Mouse (Mus musculus): ENCODE data around the gene Tspan4. TPM values are rescaled to one million over a fixed set of nuclear protein-coding genes. Genes with fewer than 3 reads are reported as not detected.
"Not testable (repeated sequence)": the region's sequence is repeated elsewhere in the genome, so short reads cannot be mapped to it uniquely, and the experiment has no call there.

Tspan4 gene
- polyA plus RNA-seq, 1 experiment from 2014 or later, result 18.0 TPM

- Histone ChIP-seq H3K9ac (peak overlapping the region; percentile 69), H3K4me3 (peak overlapping the region; percentile 6; the same call in 1 of the 2 replicates), H3K36me3 (ENCODE audit: poor library complexity, severe bottlenecking) (peaks cover 35% of the 10 kb centered on the region), H3K9me3 (replicated peaks) (no peaks in the 10 kb centered on the region), H3K4me2 (peak overlapping the region; percentile 79), H3K27ac (no peak overlapping the region), H3K4me1 (peaks cover 51% of the 10 kb centered on the region), H3K27me3 (no peaks in the 10 kb centered on the region)
- whole genome bisulfite sequencing, result 87% methylated on average over 9 of the region's 9 CpGs
- ATAC-seq, result no peak
These were observed 33.6 kb upstream of the Tspan4 start for GRCm38 (mm10) chr7:141441460-141441859.

- no peaks in the 10 kb centered on the region for H3K9me3 ChIP-seq (replicated peaks)
These were observed 32.8 kb upstream of the Tspan4 start for GRCm38 (mm10) chr7:141442199-141442598.

GRCm38 (mm10) chr7:141443081-141443821 lies 31.8 kb upstream of the Tspan4 start:
- 20% methylated on average over 12 of the region's 12 CpGs for WGBS
- H3K27ac ChIP-seq, result peak overlapping the region; percentile 63
- H3K4me2 ChIP-seq, result peak overlapping the region; percentile 79
- peak overlapping the region; percentile 45 for H3K4me3 ChIP-seq
- peak overlapping the region; percentile 69 for H3K9ac ChIP-seq
- H3K36me3 ChIP-seq (ENCODE audit: poor library complexity, severe bottlenecking), result peaks cover 34% of the 10 kb centered on the region
- ATAC-seq, result no peak
- H3K27me3 ChIP-seq, result no peaks in the 10 kb centered on the region
- peaks cover 41% of the 10 kb centered on the region for H3K4me1 ChIP-seq
- no peaks in the 10 kb centered on the region for H3K9me3 ChIP-seq (replicated peaks)

More at GRCm38 (mm10) chr7:141442199-141442598, 32.8 kb upstream of the Tspan4 start:
- Histone ChIP-seq H3K27ac (peak overlapping the region; percentile 63; the same call in 1 of the 2 replicates), H3K4me3 (peak overlapping the region; percentile 45), H3K4me1 (peaks cover 44% of the 10 kb centered on the region), H3K9ac (peak overlapping the region; percentile 69), H3K36me3 (ENCODE audit: poor library complexity, severe bottlenecking) (peaks cover 35% of the 10 kb centered on the region), H3K4me2 (peak overlapping the region; percentile 79), H3K27me3 (no peaks in the 10 kb centered on the region)
- ATAC-seq, result no peak
- WGBS, result 92% methylated on average over 13 of the region's 13 CpGs

GRCm38 (mm10) chr7:141443828-141444237 lies 31.2 kb upstream of the Tspan4 start, which contains the start of gene Pidd1:
Gene Pidd1, minus strand, starts transcription at chr7:141444025.
- Histone ChIP-seq H3K4me3 (peak within 1 kb of the TSS; percentile 45), H3K4me2 (peak within 1 kb of the TSS; percentile 79), H3K27ac (peak within 1 kb of the TSS; percentile 63), H3K9ac (peak within 1 kb of the TSS; percentile 69), H3K27me3 (no peaks in the 10 kb centered on the region), H3K36me3 (ENCODE audit: poor library complexity, severe bottlenecking) (peaks cover 33% of the 10 kb centered on the region), H3K9me3 (replicated peaks) (no peaks in the 10 kb centered on the region), H3K4me1 (peaks cover 47% of the 10 kb centered on the region)
- peak; percentile 34; the same call in 1 of the 2 replicates for ATAC-seq
- WGBS, result under 1% methylated on average over 25 of the region's 25 CpGs

- H3K4me3 ChIP-seq; H3K27ac ChIP-seq; H3K27me3 ChIP-seq; H3K9ac ChIP-seq; H3K9me3 ChIP-seq (replicated peaks); ATAC-seq: not testable (repeated sequence)
- H3K4me2 ChIP-seq, result peak overlapping the region; percentile 80
- WGBS, result 83% methylated on average over 3 of the region's 3 CpGs
- H3K36me3 ChIP-seq (ENCODE audit: poor library complexity, severe bottlenecking), result peaks cover 32% of the 10 kb centered on the region
- peaks cover 40% of the 10 kb centered on the region for H3K4me1 ChIP-seq
These were observed 28.7 kb upstream of the Tspan4 start for GRCm38 (mm10) chr7:141446374-141446773.

DNA sequence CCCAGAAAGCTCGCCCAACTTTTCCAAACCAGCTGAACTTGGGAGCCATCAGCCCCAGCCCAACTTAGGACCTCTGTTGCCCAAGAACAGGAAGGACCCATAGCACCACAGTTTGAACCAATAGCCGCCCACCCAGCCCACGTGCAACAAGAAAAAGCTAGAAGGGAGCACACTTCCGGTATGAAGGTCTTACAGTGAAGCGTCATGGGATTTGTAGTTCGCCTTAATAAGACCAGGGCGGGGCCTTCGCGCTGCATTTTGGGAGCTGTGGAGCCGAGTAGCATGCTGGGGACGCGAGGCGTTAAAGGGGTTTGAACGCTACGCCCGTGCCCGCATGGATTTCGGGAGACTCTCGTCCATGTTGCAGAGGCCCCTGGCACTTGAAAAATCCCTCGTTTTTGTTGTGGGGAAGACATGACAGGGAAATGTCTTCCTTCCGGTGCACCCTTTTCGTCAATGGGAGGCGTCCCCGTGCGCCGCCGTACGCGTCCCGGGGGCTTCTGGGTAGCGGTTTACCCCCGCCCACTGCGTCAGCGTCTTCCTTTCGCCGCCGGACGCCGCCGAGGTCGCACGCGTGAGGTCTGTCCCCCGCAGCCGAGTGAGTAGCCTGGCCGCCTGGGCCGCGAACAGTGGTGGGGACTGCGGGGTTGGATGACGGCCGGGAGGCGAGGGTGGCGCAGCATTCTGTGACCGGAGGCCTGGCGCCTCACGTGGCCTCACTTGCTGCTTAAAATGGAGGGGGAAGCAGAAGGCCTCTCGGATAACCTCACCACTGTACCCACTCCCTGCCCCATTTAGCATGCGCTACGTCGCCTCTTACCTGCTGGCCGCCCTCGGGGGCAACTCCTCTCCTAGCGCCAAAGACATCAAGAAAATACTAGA lies 27.7 kb upstream of the Tspan4 start, which contains the start of gene Rplp2:
Gene Rplp2, plus strand, starts transcription at position 261 of the 882 bp plus-strand sequence.
- peaks cover 30% of the 10 kb centered on the region for H3K4me1 ChIP-seq
- WGBS, result under 1% methylated on average over 63 of the region's 63 CpGs
- peak within 1 kb of the TSS; percentile 92 for H3K4me3 ChIP-seq

GRCm38 (mm10) chr7:141451928-141452327 lies 23.1 kb upstream of the Tspan4 start:
- ATAC-seq, result no peak
- H3K9ac ChIP-seq, result no peak overlapping the region
- H3K4me2 ChIP-seq, result no peak overlapping the region
- H3K4me1 ChIP-seq, result peaks cover 32% of the 10 kb centered on the region
- peaks cover 40% of the 10 kb centered on the region for H3K36me3 ChIP-seq (ENCODE audit: poor library complexity, severe bottlenecking)
- H3K4me3 ChIP-seq, result no peak overlapping the region
- H3K27me3 ChIP-seq, result 0 out of 2 replicates have a peak, but pooled peaks cover 6% of the 10 kb centered on the region
- H3K27ac ChIP-seq, result no peak overlapping the region
- H3K9me3 ChIP-seq (replicated peaks), result no peaks in the 10 kb centered on the region

More for the DNA sequence above, 27.7 kb upstream of the Tspan4 start, which contains the start of gene Rplp2:
- no peaks in the 10 kb centered on the region for H3K9me3 ChIP-seq (replicated peaks)
- H3K4me2 ChIP-seq, result peak within 1 kb of the TSS; percentile 80
- ATAC-seq, result peak; percentile 93
- H3K27me3 ChIP-seq, result no peaks in the 10 kb centered on the region
- peaks cover 39% of the 10 kb centered on the region for H3K36me3 ChIP-seq (ENCODE audit: poor library complexity, severe bottlenecking)
- H3K9ac ChIP-seq, result peak within 1 kb of the TSS; percentile 94
- H3K27ac ChIP-seq, result peak within 1 kb of the TSS; percentile 89

GRCm38 (mm10) chr7:141453636-141454035 lies 21.4 kb upstream of the Tspan4 start:
- WGBS, result 72% methylated on average over 2 of the region's 2 CpGs
- peaks cover 25% of the 10 kb centered on the region for H3K4me1 ChIP-seq
- peaks cover 41% of the 10 kb centered on the region for H3K36me3 ChIP-seq (ENCODE audit: poor library complexity, severe bottlenecking)
- H3K4me2 ChIP-seq, result no peak overlapping the region
- H3K9me3 ChIP-seq (replicated peaks), result no peaks in the 10 kb centered on the region
- H3K4me3 ChIP-seq, result no peak overlapping the region
- H3K9ac ChIP-seq, result no peak overlapping the region
- no peak overlapping the region for H3K27ac ChIP-seq
- no peak for ATAC-seq
- 0 out of 2 replicates have a peak, but pooled peaks cover 6% of the 10 kb centered on the region for H3K27me3 ChIP-seq

DNA sequence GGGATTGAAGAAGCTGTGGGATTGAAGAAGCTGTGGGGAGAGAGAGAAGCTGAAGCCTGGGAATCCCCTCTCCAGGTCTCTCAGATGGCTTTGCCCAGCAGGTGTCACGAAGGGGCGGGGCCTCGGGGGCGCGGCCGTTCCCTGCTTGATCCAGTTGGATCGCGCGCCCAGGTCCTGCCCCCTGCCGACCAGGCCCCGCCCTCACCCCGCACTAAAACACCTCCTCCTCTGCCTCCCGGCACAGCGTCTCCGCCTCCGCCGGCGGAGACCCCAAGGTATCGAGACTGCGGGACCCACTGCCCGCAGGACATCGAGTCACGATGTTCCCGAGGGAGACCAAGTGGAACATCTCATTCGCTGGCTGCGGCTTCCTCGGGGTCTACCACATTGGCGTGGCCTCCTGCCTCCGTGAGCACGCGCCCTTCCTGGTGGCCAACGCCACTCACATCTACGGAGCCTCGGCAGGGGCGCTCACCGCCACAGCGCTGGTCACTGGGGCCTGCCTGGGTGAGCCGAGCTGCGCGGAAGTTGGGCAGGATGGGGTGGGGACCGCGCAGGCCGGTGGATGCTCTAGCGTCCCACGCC lies 20.0 kb upstream of the Tspan4 start, which contains the start of gene Pnpla2:
Gene Pnpla2, plus strand, starts transcription at position 232 of the 585 bp plus-strand sequence.
- peak within 1 kb of the TSS; percentile 95 for H3K4me2 ChIP-seq

DNA sequence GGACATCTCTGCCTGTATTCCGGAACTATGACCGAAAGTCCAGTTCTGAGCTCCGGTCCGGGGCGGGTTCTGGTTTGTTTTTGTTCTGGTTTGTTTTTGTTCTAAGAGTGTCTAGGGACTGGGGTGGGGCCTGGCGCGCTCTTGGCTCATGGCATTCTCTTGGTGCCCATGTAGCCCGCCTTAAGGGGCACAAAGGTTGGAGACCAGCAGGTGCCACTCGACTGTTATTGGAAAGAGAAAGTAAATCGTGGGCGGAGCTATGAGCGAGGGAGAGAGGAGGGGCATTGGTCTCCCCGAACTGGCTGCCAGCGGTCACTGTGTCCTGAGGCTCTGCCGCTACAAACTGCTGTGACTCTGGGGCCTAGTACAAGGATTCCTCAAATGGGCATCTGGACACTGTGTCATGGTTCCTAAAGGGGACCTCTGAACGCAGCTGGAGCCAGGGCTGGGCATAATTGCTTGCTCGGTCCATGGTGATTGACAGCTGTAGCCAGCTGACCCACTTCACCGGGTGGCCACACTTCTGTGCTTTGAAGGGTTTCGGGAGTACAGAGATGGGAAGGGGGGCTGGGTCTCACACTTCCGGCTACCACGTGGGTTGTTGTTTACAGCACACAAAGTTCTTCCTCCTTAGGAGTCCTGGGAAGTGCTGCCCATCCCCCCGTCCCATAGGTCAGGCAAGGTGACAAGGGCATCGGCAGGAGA lies 19.3 kb upstream of the Tspan4 start:
- peak overlapping the region; percentile 68 for H3K4me3 ChIP-seq
- H3K27me3 ChIP-seq, result peaks cover 24% of the 10 kb centered on the region
- H3K27ac ChIP-seq, result peak overlapping the region; percentile 52; the same call in 1 of the 2 replicates
- peaks cover 21% of the 10 kb centered on the region for H3K4me1 ChIP-seq
- peak overlapping the region; percentile 80 for H3K9ac ChIP-seq
- ATAC-seq, result peak; percentile 14; the same call in 1 of the 2 replicates
- 1% methylated on average over 23 of the region's 23 CpGs for whole genome bisulfite sequencing
- peak overlapping the region; percentile 95 for H3K4me2 ChIP-seq
- no peaks in the 10 kb centered on the region for H3K9me3 ChIP-seq (replicated peaks)
- H3K36me3 ChIP-seq (ENCODE audit: poor library complexity, severe bottlenecking), result peaks cover 38% of the 10 kb centered on the region

More for the DNA sequence above, 20.0 kb upstream of the Tspan4 start, which contains the start of gene Pnpla2:
- Histone ChIP-seq H3K9me3 (replicated peaks) (no peaks in the 10 kb centered on the region), H3K27ac (peak within 1 kb of the TSS; percentile 52), H3K36me3 (ENCODE audit: poor library complexity, severe bottlenecking) (peaks cover 42% of the 10 kb centered on the region), H3K9ac (peak within 1 kb of the TSS; percentile 80), H3K27me3 (peaks cover 17% of the 10 kb centered on the region), H3K4me3 (peak within 1 kb of the TSS; percentile 68), H3K4me1 (peaks cover 21% of the 10 kb centered on the region)
- ATAC-seq, result peak; percentile 80
- under 1% methylated on average over 41 of the region's 45 CpGs for WGBS

GRCm38 (mm10) chr7:141456739-141457138 lies 18.3 kb upstream of the Tspan4 start:
- no peaks in the 10 kb centered on the region for H3K9me3 ChIP-seq (replicated peaks)
- H3K36me3 ChIP-seq (ENCODE audit: poor library complexity, severe bottlenecking), result peaks cover 28% of the 10 kb centered on the region
- peaks cover 34% of the 10 kb centered on the region for H3K27me3 ChIP-seq
- WGBS, result 91% methylated on average over 6 of the region's 6 CpGs
- no peak overlapping the region for H3K4me3 ChIP-seq
- peak overlapping the region; percentile 95 for H3K4me2 ChIP-seq
- H3K27ac ChIP-seq, result no peak overlapping the region
- H3K9ac ChIP-seq, result no peak overlapping the region
- no peak for ATAC-seq
- H3K4me1 ChIP-seq, result peaks cover 26% of the 10 kb centered on the region

Measured in forebrain, embryonic 13.5 days (tissue).